Mouse (Mus musculus): ENCODE data around the gene Dnttip1. TPM values are rescaled to one million over a fixed set of nuclear protein-coding genes. Genes with fewer than 3 reads are reported as not detected.

The Dnttip1 gene
- total RNA-seq (2023) = 43.0 TPM

GRCm38 (mm10) chr2:164745843-164746479 is at the start of gene Dnttip1, which contains the start of gene Wfdc3:
Dnttip1 (plus strand) TSS chr2:164745983.
Wfdc3 (minus strand) TSS chr2:164745931.

DNA sequence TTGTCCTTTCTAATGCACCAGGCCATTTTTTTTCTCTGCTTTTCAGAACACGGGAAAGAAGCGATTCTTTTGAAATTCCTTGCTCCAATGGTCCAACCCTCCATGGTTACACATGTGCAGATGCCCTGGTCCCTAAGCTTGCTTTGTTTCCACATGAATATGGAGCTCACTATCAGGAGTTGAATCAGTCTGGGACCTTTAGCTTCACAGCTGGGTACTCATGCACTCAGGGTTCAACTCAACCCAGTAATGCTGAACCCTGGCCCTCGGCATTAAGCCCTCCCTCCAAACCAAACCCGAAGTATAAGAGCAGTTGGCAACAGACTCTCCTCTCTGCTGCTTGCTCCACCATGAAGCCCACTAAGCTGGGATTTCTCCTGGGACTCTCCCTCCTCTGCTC is 47.6 kb upstream of the Dnttip1 start, which contains the start of gene Spint4:
Spint4 (plus strand) TSS at position 301 of the 400 bp plus-strand sequence.

DNA sequence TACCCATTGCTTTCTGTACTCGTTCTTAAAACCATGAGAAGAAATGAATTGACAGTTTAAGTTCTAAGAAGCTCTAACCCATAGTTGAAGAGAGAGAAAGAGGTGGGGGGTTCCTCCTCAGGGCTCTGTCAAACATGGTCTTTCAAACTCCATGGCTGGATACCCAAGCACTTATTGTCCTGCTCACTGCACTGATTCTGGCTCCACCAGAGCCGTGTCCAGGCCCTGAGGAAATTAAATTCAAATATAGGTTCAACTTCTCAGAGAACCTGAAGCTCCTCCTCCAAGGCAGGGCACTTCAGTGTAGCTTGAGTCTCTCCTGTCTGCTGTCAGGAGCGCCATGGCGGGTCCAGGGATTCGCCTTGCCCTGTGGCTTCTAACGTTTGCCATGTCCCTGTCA is 30.8 kb upstream of the Dnttip1 start, which contains the start of gene Spint5:
Spint5 (plus strand) TSS at position 301 of the 400 bp plus-strand sequence.

DNA sequence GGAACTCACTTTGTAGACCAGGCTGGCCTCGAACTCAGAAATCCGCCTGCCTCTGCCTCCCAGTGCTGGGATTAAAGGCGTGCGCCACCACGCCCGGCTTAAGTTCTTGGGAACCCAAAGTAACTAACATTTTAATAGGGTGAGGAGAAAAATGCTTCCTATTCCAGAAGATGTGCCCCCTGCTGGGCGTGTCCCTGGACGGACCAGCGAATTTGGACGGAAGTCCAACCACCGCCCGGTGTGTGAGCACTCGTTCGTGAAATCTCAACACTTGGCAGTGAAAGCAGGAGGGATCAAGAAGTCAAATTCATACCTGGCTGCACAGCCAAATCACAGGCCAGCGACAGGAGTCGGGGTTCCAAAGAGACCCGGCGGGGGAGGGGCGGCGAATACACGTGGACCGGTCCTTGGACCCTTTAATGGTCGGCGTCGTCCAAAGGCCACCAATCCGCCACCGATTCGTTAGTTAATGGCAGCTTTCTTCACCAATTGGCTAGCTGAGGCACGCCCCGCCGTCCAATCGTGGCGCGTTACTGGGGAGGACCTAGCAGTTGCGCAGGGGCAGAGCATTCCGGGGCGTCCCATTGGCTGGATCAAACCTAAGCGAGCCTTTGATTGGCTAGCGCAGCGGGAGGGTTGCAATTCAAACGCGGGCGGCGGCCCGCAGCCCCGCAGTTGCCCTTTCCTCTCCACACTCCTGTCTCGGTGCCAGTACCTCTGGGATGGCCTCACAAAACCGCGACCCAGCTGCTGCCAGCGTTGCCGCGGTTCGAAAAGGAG is 23.7 kb downstream of the Dnttip1 start, which contains the start of gene Ube2c:
Ube2c (plus strand) TSS at position 641 of the 780 bp plus-strand sequence.

GRCm38 (mm10) chr2:164779481-164780086 is 33.8 kb downstream of the Dnttip1 start, which contains the start of gene Tnnc2:
Tnnc2 (minus strand) TSS chr2:164779967.

GRCm38 (mm10) chr2:164785481-164786387 is 40.0 kb downstream of the Dnttip1 start, which contains the start of gene Snx21:
Snx21 (plus strand) TSS chr2:164785823.

DNA sequence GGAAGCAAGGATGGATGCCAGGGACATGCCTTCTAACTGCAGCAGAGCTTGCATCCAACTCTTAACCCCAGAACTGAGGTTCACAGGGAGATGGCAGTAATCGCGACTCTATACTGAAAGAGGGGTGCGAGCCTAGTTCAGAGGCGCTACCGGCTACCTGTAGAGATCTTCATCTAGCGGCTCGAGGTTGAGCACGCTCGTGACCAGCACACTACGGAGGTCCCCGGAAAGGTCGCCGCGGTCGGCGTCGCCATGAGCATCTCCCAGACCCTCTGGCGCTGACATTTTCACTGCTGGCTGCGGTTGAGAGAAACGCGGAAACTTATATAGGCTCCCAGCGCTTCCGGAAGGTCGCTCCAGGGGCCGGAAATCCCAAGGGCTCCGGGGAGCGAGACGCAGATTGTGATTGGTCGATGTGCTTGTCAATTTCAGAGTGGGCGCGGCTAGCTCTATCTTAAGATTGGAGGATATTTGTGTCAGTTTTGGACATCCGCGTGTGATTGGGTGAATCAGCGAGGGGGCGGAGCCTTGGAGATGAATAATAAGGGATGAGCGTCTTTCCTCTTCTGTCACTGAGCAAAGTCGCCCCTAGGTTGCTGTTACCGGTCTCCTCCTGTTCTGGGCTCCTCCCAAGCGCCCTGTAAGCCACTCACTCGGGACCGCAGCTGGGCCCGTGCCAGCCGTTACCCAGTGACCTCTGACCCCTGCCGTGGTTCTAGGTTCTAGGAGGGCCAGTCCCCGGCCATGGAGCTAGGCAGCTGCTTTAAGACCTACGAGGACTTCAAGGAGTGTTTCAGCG is 58.9 kb downstream of the Dnttip1 start, which contains the start of the genes Acot8 and Zswim3:
Acot8 (minus strand) TSS at position 350 of the 799 bp plus-strand sequence.
Zswim3 (plus strand) TSS at position 566 of the 799 bp plus-strand sequence.

Other genes starting within 250 kb of the Dnttip1 start
- 56.1 TPM for gene Pigt, start 248.5 kb upstream of the Dnttip1 start, total RNA-seq (2023)
- gene Wfdc2, start 183.6 kb upstream of the Dnttip1 start, total RNA-seq (2023) = not detected
- not detected for gene Spint3, start 172.5 kb upstream of the Dnttip1 start, total RNA-seq (2023)
- not detected for gene Wfdc6a, start 160.5 kb upstream of the Dnttip1 start, total RNA-seq (2023)
- gene Eppin, start 152.4 kb upstream of the Dnttip1 start, total RNA-seq (2023) = not detected
- gene Wfdc6b, start 132.5 kb upstream of the Dnttip1 start, total RNA-seq (2023) = not detected
- not detected for gene Wfdc8, start 132.4 kb upstream of the Dnttip1 start, total RNA-seq (2023)
- not detected for gene Wfdc16, start 107.2 kb upstream of the Dnttip1 start, total RNA-seq (2023)
- not detected for gene Wfdc10, start 89.9 kb upstream of the Dnttip1 start, total RNA-seq (2023)
- not detected for gene Wfdc9, start 89.4 kb upstream of the Dnttip1 start, total RNA-seq (2023)
- gene Wfdc11, start 71.9 kb upstream of the Dnttip1 start, total RNA-seq (2023) = not detected
- gene Wfdc13, start 60.9 kb upstream of the Dnttip1 start, total RNA-seq (2023) = not detected
- not detected for gene Spint4, start 47.5 kb upstream of the Dnttip1 start, total RNA-seq (2023)
- gene Spint5, start 30.7 kb upstream of the Dnttip1 start, total RNA-seq (2023) = not detected
- not detected for gene Wfdc3, start 52 bp upstream of the Dnttip1 start, total RNA-seq (2023)
- gene Ube2c, start 23.9 kb downstream of the Dnttip1 start, total RNA-seq (2023) = not detected
- gene Tnnc2, start 34.0 kb downstream of the Dnttip1 start, total RNA-seq (2023) = not detected
- gene Snx21, start 39.8 kb downstream of the Dnttip1 start, total RNA-seq (2023) = 0.70 TPM
- gene Acot8, start 58.9 kb downstream of the Dnttip1 start, total RNA-seq (2023) = 60.3 TPM
- gene Zswim3, start 59.1 kb downstream of the Dnttip1 start, total RNA-seq (2023) = 3.5 TPM
- 7.7 TPM for gene Zswim1, start 76.7 kb downstream of the Dnttip1 start, total RNA-seq (2023)
- gene Spata25, start 82.6 kb downstream of the Dnttip1 start, total RNA-seq (2023) = not detected
- gene Ctsa, start 86.9 kb downstream of the Dnttip1 start, total RNA-seq (2023) = 133 TPM
- 1.7 TPM for gene Neurl2, start 87.5 kb downstream of the Dnttip1 start, total RNA-seq (2023)
- gene Pltp, start 111.7 kb downstream of the Dnttip1 start, total RNA-seq (2023) = 5.5 TPM
- gene Pcif1, start 133.3 kb downstream of the Dnttip1 start, total RNA-seq (2023) = 117 TPM
- 54.1 TPM for gene Zfp335, start 165.8 kb downstream of the Dnttip1 start, total RNA-seq (2023)
- gene Mmp9, start 194.8 kb downstream of the Dnttip1 start, total RNA-seq (2023) = 1.3 TPM
- 0.46 TPM for gene Slc12a5, start 214.8 kb downstream of the Dnttip1 start, total RNA-seq (2023)

All from CD8-positive naive resting alpha-beta T cell, adult 57 days (primary cell).